In the genomic region with DNA sequence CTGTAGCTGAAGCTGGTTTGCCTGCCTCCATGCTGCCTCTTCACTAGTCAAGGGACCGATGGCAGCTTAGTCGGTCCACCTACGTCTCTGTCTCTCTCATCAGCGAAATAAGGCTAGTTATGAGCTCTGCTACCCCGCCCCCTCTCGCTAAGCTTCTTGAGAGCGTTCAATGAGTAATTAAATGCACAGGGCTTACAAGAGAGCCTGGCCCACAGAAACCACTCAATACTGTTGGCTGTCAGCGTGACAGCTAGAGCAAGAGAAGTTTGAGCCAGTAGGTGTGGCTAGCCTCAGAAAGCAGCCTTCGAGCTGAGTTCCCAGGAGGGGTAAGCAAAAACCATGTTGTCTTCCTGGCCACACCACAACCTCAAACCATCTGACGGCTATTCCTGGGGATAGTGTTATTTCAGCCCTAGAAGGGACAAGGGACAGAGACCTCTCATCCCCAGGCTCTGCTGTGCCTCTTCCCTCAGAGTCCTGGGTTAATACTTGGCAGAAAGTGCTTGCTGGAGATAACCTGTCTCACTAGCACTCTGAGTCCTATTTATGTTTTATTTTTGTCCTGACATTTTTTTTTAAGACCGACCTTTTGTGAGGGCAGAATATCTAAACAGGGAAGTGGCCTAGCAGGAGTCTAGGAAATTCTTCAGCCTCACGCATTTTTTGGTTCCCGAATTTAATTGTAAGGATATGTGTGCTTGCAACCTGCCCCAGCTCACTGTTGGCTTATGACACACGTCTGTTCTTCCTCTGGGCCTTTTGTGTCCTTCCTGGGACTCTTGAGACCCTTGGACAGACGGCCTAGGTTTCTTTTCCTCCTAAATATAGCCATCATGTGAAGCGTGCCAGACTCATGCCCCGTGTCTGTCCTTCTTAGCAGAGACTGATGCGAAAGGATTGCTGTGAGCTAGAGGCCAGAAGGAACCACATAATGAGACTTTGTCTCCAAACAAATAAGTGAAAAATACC, we compare ENCODE assay signal across 7 mouse cellular contexts.
DNase-seq lines count a peak whose midpoint lies in the region; ATAC-seq lines count a peak whose summit lies in the region.

No protein-coding gene starts in this region.

- no peak overlapping the region for H3K9ac ChIP-seq in embryonic facial prominence, embryonic 11.5 days (replicated peaks; ENCODE audit: low read length)
- no peak overlapping the region for H3K9ac ChIP-seq in forebrain, embryonic 13.5 days
- H3K9ac ChIP-seq in midbrain, embryonic 15.5 days, result no peak overlapping the region
- H3K9ac ChIP-seq in kidney, embryonic 15.5 days, result no peak overlapping the region

- H3K4me2 ChIP-seq in embryonic facial prominence, embryonic 11.5 days (ENCODE audit: low read depth, low read length), result no peak overlapping the region
- peak overlapping the region; percentile 13 for H3K4me2 ChIP-seq in forebrain, embryonic 13.5 days
- H3K4me2 ChIP-seq in midbrain, embryonic 15.5 days, result no peak overlapping the region
- H3K4me2 ChIP-seq in kidney, embryonic 15.5 days, result no peak overlapping the region

- no peaks in the 10 kb centered on the region for H3K27me3 ChIP-seq in embryonic facial prominence, embryonic 11.5 days (ENCODE audit: control insufficient read depth, insufficient read depth, low read length)
- H3K27me3 ChIP-seq in forebrain, embryonic 13.5 days, result no peaks in the 10 kb centered on the region
- no peaks in the 10 kb centered on the region for H3K27me3 ChIP-seq in midbrain, embryonic 15.5 days (replicated peaks)
- no peaks in the 10 kb centered on the region for H3K27me3 ChIP-seq in kidney, embryonic 15.5 days

- H3K27ac ChIP-seq in embryonic facial prominence, embryonic 11.5 days (replicated peaks; ENCODE audit: low read depth, low read length), result no peak overlapping the region
- H3K27ac ChIP-seq in forebrain, embryonic 13.5 days, result peak overlapping the region; percentile 72
- no peak overlapping the region for H3K27ac ChIP-seq in midbrain, embryonic 15.5 days
- H3K27ac ChIP-seq in kidney, embryonic 15.5 days, result no peak overlapping the region

- 60% methylated on average over 18 of the region's 18 CpGs for WGBS in embryonic facial prominence, embryonic 11.5 days
- 30% methylated on average over 18 of the region's 18 CpGs for WGBS in forebrain, embryonic 13.5 days
- WGBS in midbrain, embryonic 15.5 days, result 40% methylated on average over 18 of the region's 18 CpGs
- 74% methylated on average over 18 of the region's 18 CpGs for WGBS in kidney, embryonic 15.5 days

- H3K4me1 ChIP-seq in embryonic facial prominence, embryonic 11.5 days (ENCODE audit: control insufficient read depth, insufficient read depth, low read length), result no peaks in the 10 kb centered on the region; the same call in 1 of the 2 replicates
- peaks cover 24% of the 10 kb centered on the region for H3K4me1 ChIP-seq in forebrain, embryonic 13.5 days
- H3K4me1 ChIP-seq in midbrain, embryonic 15.5 days, result peaks cover 7% of the 10 kb centered on the region; the same call in 1 of the 2 replicates
- 0 out of 2 replicates have a peak, but pooled peaks cover 2% of the 10 kb centered on the region for H3K4me1 ChIP-seq in kidney, embryonic 15.5 days

- H3K9me3 ChIP-seq in embryonic facial prominence, embryonic 11.5 days (replicated peaks; ENCODE audit: control insufficient read depth, low read length), result no peaks in the 10 kb centered on the region
- H3K9me3 ChIP-seq in forebrain, embryonic 13.5 days (replicated peaks), result no peaks in the 10 kb centered on the region; the same call in 1 of the 2 replicates
- H3K9me3 ChIP-seq in midbrain, embryonic 15.5 days, result no peaks in the 10 kb centered on the region
- H3K9me3 ChIP-seq in kidney, embryonic 15.5 days (replicated peaks), result no peaks in the 10 kb centered on the region

- no peak for ATAC-seq in embryonic facial prominence, embryonic 11.5 days (replicated peaks; ENCODE audit: insufficient number of reproducible peaks, low FRiP score, low TSS enrichment, low read depth)
- ATAC-seq in forebrain, embryonic 13.5 days, result peak; percentile 92
- peak; percentile 66 for ATAC-seq in midbrain, embryonic 15.5 days (replicated peaks)
- ATAC-seq in kidney, embryonic 15.5 days (replicated peaks; ENCODE audit: low FRiP score), result no peak

- DNase-seq in embryonic facial prominence, embryonic 11.5 days (ENCODE audit: low spot score), result peak; percentile 36
- peak; percentile 24 for DNase-seq in heart, postnatal 4 days
- DNase-seq in cerebellum, adult 11-12 months, result no peak
- no peak for DNase-seq in kidney, postnatal 25 days

- no peaks in the 10 kb centered on the region; the same call in 1 of the 2 replicates for H3K36me3 ChIP-seq in embryonic facial prominence, embryonic 11.5 days (replicated peaks; ENCODE audit: control insufficient read depth, insufficient read depth, low read depth, low read length)
- no peaks in the 10 kb centered on the region for H3K36me3 ChIP-seq in forebrain, embryonic 13.5 days (ENCODE audit: poor library complexity, severe bottlenecking)
- H3K36me3 ChIP-seq in midbrain, embryonic 15.5 days (replicated peaks), result no peaks in the 10 kb centered on the region
- no peaks in the 10 kb centered on the region for H3K36me3 ChIP-seq in kidney, embryonic 15.5 days

- H3K4me3 ChIP-seq in embryonic facial prominence, embryonic 11.5 days (ENCODE audit: low read depth, low read length), result no peak overlapping the region
- H3K4me3 ChIP-seq in forebrain, embryonic 13.5 days, result no peak overlapping the region
- H3K4me3 ChIP-seq in midbrain, embryonic 15.5 days, result no peak overlapping the region
- H3K4me3 ChIP-seq in kidney, embryonic 15.5 days (replicated peaks), result no peak overlapping the region

Comparison
In these comparisons a context has a peak if more than half of its experiments do, and no peak if none do; other contexts are left out.
1. ATAC-seq: peak in forebrain, embryonic 13.5 days (single experiment) and midbrain, embryonic 15.5 days (single experiment); none in embryonic facial prominence, embryonic 11.5 days (single experiment) and kidney, embryonic 15.5 days (single experiment).
2. DNase-seq: peak in embryonic facial prominence, embryonic 11.5 days (single experiment) and heart, postnatal 4 days (single experiment); none in cerebellum, adult 11-12 months (single experiment) and kidney, postnatal 25 days (0 of 2).